Mouse (Mus musculus) testis, adult 2 months (tissue): Measurements from ENCODE around the gene Ano1. TPM values are rescaled to one million over a fixed set of nuclear protein-coding genes. Genes with fewer than 3 reads are reported as not detected.
A peak's percentile ranks its signal among the peaks of the same experiment; 100 is the strongest.

ENCODE experiments used
- H3K27ac ChIP-seq: fragments of 200-500 bp; 2 replicates; pipeline ENCODE4 v1.5.1; 2012; ENCODE audit warnings: low read depth, low read length; ENCODE audit not compliant: control insufficient read depth, insufficient read depth
- H3K27me3 ChIP-seq: fragments of 200-500 bp; 2 replicates; pipeline ENCODE4 v1.6.1; 2012; ENCODE audit warnings: mild to moderate bottlenecking, low read length, moderate library complexity; ENCODE audit not compliant: control insufficient read depth, insufficient read depth
- H3K36me3 ChIP-seq: fragments of 200-500 bp; 2 replicates; pipeline ENCODE4 v1.6.1; 2012; ENCODE audit warnings: mild to moderate bottlenecking, low read length; ENCODE audit not compliant: control insufficient read depth, insufficient read depth
- H3K4me1 ChIP-seq: fragments of 200-500 bp; 2 replicates; pipeline ENCODE4 v1.6.1; 2012; ENCODE audit warnings: low read length; ENCODE audit not compliant: control insufficient read depth, insufficient read depth
- H3K4me3 ChIP-seq: fragments of 200-500 bp; 2 replicates; pipeline ENCODE4 v1.5.1; 2012; ENCODE audit warnings: low read depth, mild to moderate bottlenecking, low read length, moderate library complexity, mixed read lengths; ENCODE audit not compliant: control insufficient read depth
- CTCF ChIP-seq: fragments of 200-500 bp; IDR thresholded peaks from 2 replicates; pipeline ENCODE4 v1.5.1; 2012; ENCODE audit warnings: low read depth, mild to moderate bottlenecking, inconsistent platforms, low read length, moderate library complexity; ENCODE audit not compliant: control insufficient read depth, insufficient read depth, insufficient replicate concordance
- POLR2A ChIP-seq: fragments of 200-500 bp; IDR thresholded peaks from 2 replicates; pipeline ENCODE4 v1.6.1; 2012; ENCODE audit warnings: low read depth, mild to moderate bottlenecking, inconsistent platforms, low read length, moderate library complexity; ENCODE audit not compliant: control insufficient read depth
- polyA plus RNA-seq: library from polyadenylated mRNA; depleted of rRNA; stranded (reverse); fragments of >200 nt; gene quantifications from 2 replicates; pipeline ENCODE4 v1.2.3, GENCODE M21; 2012

Ano1 gene
- polyA plus RNA-seq, 1 experiment = 28.2 TPM

DNA sequence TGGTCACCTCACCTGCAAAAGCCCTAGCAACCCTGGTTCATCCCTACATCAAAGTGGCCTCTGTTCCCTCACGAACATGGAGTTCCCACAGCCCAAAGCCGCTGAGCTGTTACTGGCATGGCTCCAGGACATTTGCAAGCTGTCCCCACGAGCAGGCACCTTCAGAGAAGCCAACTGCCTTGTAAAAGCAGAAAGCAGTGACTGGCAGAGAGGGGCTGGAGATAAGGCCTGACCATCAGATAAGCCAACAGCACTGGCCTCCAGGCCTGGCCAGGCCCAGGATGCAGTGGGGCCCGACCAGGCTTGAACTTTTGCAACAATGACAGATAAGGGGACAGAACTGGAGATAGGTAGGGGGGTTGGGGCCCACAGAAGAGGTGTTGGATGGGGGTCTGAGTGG lies 36.9 kb upstream of the Ano1 start:
- Histone ChIP-seq H3K27ac (no peak overlapping the region), H3K36me3 (no peaks in the 10 kb centered on the region)
- no peak for TF ChIP-seq CTCF
- TF ChIP-seq POLR2A = no peak

DNA sequence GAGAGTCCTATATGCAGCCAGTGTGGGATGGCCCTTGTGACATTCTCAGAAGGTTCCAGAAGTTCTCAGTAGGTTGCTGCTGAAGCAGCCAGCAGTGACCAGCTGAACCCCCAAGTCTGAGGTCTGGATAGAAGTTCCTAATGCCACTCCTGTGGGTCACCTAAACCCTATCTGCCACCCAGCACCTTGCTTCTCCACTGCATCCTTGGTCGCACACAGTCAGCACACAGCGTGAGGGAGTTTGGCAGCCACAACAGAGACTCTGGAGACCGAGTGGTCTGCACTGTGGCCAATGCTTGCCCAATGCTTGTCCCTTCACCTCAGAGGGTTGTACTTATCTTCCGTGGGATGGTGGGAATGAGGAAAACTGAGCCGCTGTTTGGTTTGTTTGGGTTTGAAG lies 35.7 kb upstream of the Ano1 start:
- H3K27me3 ChIP-seq = no peaks in the 10 kb centered on the region
- no peak overlapping the region for H3K4me3 ChIP-seq
- H3K27ac ChIP-seq = no peak overlapping the region
- H3K36me3 ChIP-seq = no peaks in the 10 kb centered on the region
- TF ChIP-seq CTCF (no peak), POLR2A (no peak)
- no peaks in the 10 kb centered on the region for H3K4me1 ChIP-seq

More for the DNA sequence above, 36.9 kb upstream of the Ano1 start:
- Histone ChIP-seq H3K27me3 (no peaks in the 10 kb centered on the region), H3K4me1 (no peaks in the 10 kb centered on the region), H3K4me3 (no peak overlapping the region)

DNA sequence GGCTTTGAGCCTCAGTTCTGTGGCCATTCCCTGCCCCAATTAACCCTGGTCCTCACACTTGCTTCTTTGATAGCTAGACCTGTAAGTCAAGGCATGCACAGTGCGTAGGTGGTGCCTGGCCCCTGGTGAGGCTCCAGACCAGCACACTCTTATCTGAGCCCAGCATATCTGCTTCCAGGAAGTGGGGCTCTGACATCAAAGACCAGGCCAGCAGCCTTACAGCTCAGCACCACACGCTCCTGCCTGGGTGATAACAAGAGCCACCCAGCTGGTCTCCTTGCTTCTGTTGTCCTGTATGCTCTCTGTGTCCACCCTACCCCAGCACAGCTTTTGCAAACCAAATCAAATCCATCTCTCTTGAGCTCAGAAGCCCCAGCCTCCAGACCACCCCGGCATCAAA lies 34.8 kb upstream of the Ano1 start:
- H3K4me1 ChIP-seq = no peaks in the 10 kb centered on the region
- no peak for TF ChIP-seq CTCF
- TF ChIP-seq POLR2A = no peak
- no peaks in the 10 kb centered on the region for H3K27me3 ChIP-seq
- no peak overlapping the region for H3K4me3 ChIP-seq
- H3K27ac ChIP-seq = no peak overlapping the region
- no peaks in the 10 kb centered on the region for H3K36me3 ChIP-seq

DNA sequence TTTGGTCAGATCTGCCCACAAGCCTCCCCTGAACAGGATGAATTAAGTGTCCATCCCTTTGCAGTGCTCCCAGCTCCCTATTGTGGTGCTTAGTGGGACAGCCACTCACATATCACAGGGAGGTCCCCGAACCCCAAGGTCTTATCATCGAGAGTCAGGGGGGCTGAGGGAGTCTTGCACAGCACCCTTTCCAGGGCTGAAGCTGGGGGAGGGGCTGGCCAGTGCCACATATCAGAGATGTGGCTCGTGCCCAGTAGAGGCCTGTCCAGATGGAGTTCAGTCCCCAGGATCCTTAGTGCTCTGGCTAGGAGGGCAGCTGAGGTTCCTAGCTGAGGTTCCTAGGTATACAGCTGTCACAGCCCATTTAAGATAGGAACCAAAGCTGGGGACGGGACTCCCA lies 32.4 kb upstream of the Ano1 start:
- no peak overlapping the region for H3K4me3 ChIP-seq
- TF ChIP-seq CTCF (no peak), POLR2A (no peak)
- no peaks in the 10 kb centered on the region for H3K4me1 ChIP-seq
- no peak overlapping the region for H3K27ac ChIP-seq
- no peaks in the 10 kb centered on the region for H3K36me3 ChIP-seq
- no peaks in the 10 kb centered on the region for H3K27me3 ChIP-seq

DNA sequence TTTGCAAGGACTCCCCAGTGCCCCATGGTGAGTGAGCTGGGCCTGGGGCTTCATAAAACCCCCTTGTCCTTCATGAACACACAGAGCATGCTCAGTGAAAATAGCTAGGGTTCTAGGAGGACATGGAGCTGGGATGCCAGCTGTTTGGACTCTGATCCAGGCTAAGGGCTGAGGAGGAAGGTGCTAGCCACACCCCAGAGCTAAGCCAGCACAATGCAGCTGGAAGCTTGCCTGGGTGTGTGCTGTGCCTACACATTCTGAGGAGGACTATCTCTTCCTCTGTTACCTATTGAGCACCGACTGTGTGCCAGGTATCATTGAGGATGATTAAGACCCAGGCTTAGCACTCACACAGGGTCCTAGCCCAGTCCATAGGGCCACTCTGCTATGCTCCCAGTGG lies 30.6 kb upstream of the Ano1 start:
- Histone ChIP-seq H3K27ac (no peak overlapping the region), H3K27me3 (no peaks in the 10 kb centered on the region), H3K4me3 (no peak overlapping the region), H3K36me3 (no peaks in the 10 kb centered on the region), H3K4me1 (no peaks in the 10 kb centered on the region)
- no peak for TF ChIP-seq CTCF
- TF ChIP-seq POLR2A = no peak

DNA sequence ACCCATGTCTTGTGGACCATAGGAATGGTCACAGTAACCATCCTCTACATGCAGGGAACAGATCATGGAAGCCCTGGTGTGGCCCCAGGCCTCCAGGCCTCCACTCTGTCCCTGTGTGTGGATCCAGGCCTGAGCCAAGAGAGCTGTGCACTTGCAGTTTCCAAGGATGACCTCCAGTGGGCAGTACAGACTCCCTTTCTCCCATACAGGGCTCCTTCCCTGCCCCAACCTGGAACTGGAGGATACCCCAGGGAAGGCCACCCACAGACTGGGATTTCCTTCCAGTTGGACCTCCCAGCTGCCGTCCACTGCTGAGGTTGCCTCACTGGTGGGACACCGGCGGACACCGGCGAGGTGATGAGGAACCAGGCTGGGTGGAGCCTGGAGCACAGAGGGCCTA lies 29.6 kb upstream of the Ano1 start:
- TF ChIP-seq POLR2A (no peak), CTCF (peak; percentile 74; the same call in 1 of the 2 replicates)
- Histone ChIP-seq H3K27ac (no peak overlapping the region), H3K36me3 (no peaks in the 10 kb centered on the region), H3K27me3 (no peaks in the 10 kb centered on the region), H3K4me3 (no peak overlapping the region), H3K4me1 (no peaks in the 10 kb centered on the region)

DNA sequence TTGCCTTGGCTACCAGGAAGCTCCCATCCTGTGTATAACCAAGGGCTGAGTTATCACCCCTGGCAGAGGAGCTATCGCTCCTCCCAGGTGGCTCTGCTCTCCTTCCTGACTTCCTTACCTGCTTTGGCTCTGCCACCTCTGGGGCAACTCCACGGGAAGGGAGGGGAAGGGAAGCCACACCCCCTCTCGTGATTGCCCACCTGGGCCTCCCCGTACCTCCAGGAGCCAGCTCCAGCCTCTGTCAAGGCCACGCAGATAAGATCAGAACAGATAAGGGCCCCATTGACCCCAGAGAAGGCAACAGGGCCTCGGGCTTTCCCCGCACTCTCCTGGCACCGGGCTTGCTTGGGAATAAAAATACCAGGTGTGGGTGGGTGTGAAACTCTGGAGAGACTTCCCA lies 28.4 kb upstream of the Ano1 start:
- TF ChIP-seq POLR2A = no peak
- no peak for TF ChIP-seq CTCF
- Histone ChIP-seq H3K27ac (no peak overlapping the region), H3K4me1 (peaks cover 3% of the 10 kb centered on the region), H3K36me3 (no peaks in the 10 kb centered on the region), H3K27me3 (no peaks in the 10 kb centered on the region), H3K4me3 (no peak overlapping the region)

DNA sequence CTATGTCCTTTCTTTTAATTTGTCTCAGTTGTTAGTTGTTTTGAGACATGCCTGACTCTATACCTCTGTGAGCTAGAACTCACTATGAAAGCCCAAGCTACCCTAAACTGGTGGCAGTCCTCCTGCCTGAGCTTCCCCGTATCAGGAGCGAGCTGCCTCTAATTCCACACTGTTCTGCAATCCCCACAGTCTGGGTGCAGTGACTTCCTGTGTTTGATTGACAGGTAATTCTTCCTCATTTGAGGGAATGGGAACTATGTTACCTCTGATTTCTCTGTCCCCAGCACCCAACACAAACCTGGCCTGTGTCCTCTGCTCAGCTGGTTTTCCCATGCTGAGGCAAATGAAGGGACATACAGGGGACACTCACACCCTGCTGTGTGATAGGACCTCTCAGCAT lies 27.9 kb upstream of the Ano1 start:
- Histone ChIP-seq H3K4me3 (no peak overlapping the region), H3K36me3 (no peaks in the 10 kb centered on the region), H3K27me3 (no peaks in the 10 kb centered on the region), H3K4me1 (peaks cover 3% of the 10 kb centered on the region), H3K27ac (no peak overlapping the region)
- TF ChIP-seq POLR2A (no peak), CTCF (no peak)
